Mouse (Mus musculus): ENCODE data around the gene Trappc2. TPM values are rescaled to one million over a fixed set of nuclear protein-coding genes. Genes with fewer than 3 reads are reported as not detected.
A peak's percentile ranks its signal among the peaks of the same experiment; 100 is the strongest.

Gene Trappc2
- polyA plus RNA-seq, 1 experiment from 2014 or later: 29.2 TPM

- Histone ChIP-seq H3K27me3 (ENCODE audit: control insufficient read depth, insufficient read depth, low read length) (no peaks in the 10 kb centered on the region; the same call in 1 of the 2 replicates), H3K27ac (replicated peaks; ENCODE audit: low read depth, low read length) (no peak overlapping the region)
Measured at GRCm38 (mm10) chrX:166454331-166454730, 14.0 kb downstream of the Trappc2 start.

DNA sequence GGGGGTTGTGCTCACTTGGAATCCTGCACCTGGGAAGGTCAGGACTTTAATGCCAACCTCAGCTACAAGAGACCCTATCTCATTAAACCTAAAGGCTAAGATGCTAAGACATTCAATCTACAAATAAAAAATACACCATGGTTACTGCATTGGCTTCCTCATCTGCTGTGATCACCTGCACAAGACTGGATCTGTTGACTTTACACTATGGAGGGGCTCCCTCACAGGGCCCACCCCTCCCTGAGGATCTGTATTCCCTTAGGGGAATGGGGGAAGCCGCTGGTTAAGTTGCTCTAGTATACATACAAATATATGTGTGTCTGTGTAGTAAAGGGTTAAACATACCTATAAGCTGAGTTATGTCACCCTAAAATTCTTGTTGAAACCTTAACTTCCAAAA lies 15.2 kb downstream of the Trappc2 start:
- WGBS: 95% methylated on average over 1 of the region's 1 CpGs
- H3K9ac ChIP-seq (replicated peaks; ENCODE audit: low read length): no peak overlapping the region
- H3K9me3 ChIP-seq (replicated peaks; ENCODE audit: control insufficient read depth, low read length): no peaks in the 10 kb centered on the region
- H3K4me1 ChIP-seq (ENCODE audit: control insufficient read depth, insufficient read depth, low read length): no peaks in the 10 kb centered on the region
- DNase-seq (ENCODE audit: low spot score): no peak
- H3K4me2 ChIP-seq (ENCODE audit: low read depth, low read length): no peak overlapping the region
- no peak for ATAC-seq (replicated peaks; ENCODE audit: insufficient number of reproducible peaks, low FRiP score, low TSS enrichment, low read depth)
- no peaks in the 10 kb centered on the region for H3K36me3 ChIP-seq (replicated peaks; ENCODE audit: control insufficient read depth, insufficient read depth, low read depth, low read length)
- no peak overlapping the region for H3K27ac ChIP-seq (replicated peaks; ENCODE audit: low read depth, low read length)
- no peaks in the 10 kb centered on the region; the same call in 1 of the 2 replicates for H3K27me3 ChIP-seq (ENCODE audit: control insufficient read depth, insufficient read depth, low read length)
- no peak overlapping the region for H3K4me3 ChIP-seq (ENCODE audit: low read depth, low read length)

More at GRCm38 (mm10) chrX:166454331-166454730, 14.0 kb downstream of the Trappc2 start:
- no peaks in the 10 kb centered on the region for H3K9me3 ChIP-seq (replicated peaks; ENCODE audit: control insufficient read depth, low read length)
- H3K4me1 ChIP-seq (ENCODE audit: control insufficient read depth, insufficient read depth, low read length): no peaks in the 10 kb centered on the region
- WGBS: 76% methylated on average over 3 of the region's 3 CpGs
- DNase-seq (ENCODE audit: low spot score) (no peak), ATAC-seq (replicated peaks; ENCODE audit: insufficient number of reproducible peaks, low FRiP score, low TSS enrichment, low read depth) (no peak)
- no peak overlapping the region for H3K4me2 ChIP-seq (ENCODE audit: low read depth, low read length)
- no peaks in the 10 kb centered on the region for H3K36me3 ChIP-seq (replicated peaks; ENCODE audit: control insufficient read depth, insufficient read depth, low read depth, low read length)
- H3K9ac ChIP-seq (replicated peaks; ENCODE audit: low read length): no peak overlapping the region
- no peak overlapping the region for H3K4me3 ChIP-seq (ENCODE audit: low read depth, low read length)

- Histone ChIP-seq H3K27ac (replicated peaks; ENCODE audit: low read depth, low read length) (no peak overlapping the region), H3K27me3 (ENCODE audit: control insufficient read depth, insufficient read depth, low read length) (no peaks in the 10 kb centered on the region), H3K4me1 (ENCODE audit: control insufficient read depth, insufficient read depth, low read length) (no peaks in the 10 kb centered on the region), H3K9ac (replicated peaks; ENCODE audit: low read length) (no peak overlapping the region), H3K4me2 (ENCODE audit: low read depth, low read length) (no peak overlapping the region), H3K36me3 (replicated peaks; ENCODE audit: control insufficient read depth, insufficient read depth, low read depth, low read length) (no peaks in the 10 kb centered on the region), H3K4me3 (ENCODE audit: low read depth, low read length) (no peak overlapping the region), H3K9me3 (replicated peaks; ENCODE audit: control insufficient read depth, low read length) (no peaks in the 10 kb centered on the region)
- ATAC-seq (replicated peaks; ENCODE audit: insufficient number of reproducible peaks, low FRiP score, low TSS enrichment, low read depth): no peak
- WGBS: 92% methylated on average over 7 of the region's 7 CpGs
- DNase-seq (ENCODE audit: low spot score): no peak
Measured at GRCm38 (mm10) chrX:166468321-166468720, 27.9 kb downstream of the Trappc2 start.

- H3K9ac ChIP-seq (replicated peaks; ENCODE audit: low read length): no peak overlapping the region
- no peaks in the 10 kb centered on the region; the same call in 1 of the 2 replicates for H3K27me3 ChIP-seq (ENCODE audit: control insufficient read depth, insufficient read depth, low read length)
- no peaks in the 10 kb centered on the region for H3K9me3 ChIP-seq (replicated peaks; ENCODE audit: control insufficient read depth, low read length)
- 85% methylated on average over 6 of the region's 6 CpGs for WGBS
- ATAC-seq (replicated peaks; ENCODE audit: insufficient number of reproducible peaks, low FRiP score, low TSS enrichment, low read depth) (no peak), DNase-seq (ENCODE audit: low spot score) (no peak)
- no peak overlapping the region for H3K4me2 ChIP-seq (ENCODE audit: low read depth, low read length)
- no peaks in the 10 kb centered on the region for H3K4me1 ChIP-seq (ENCODE audit: control insufficient read depth, insufficient read depth, low read length)
- no peaks in the 10 kb centered on the region for H3K36me3 ChIP-seq (replicated peaks; ENCODE audit: control insufficient read depth, insufficient read depth, low read depth, low read length)
- no peak overlapping the region for H3K4me3 ChIP-seq (ENCODE audit: low read depth, low read length)
- no peak overlapping the region for H3K27ac ChIP-seq (replicated peaks; ENCODE audit: low read depth, low read length)
Measured at GRCm38 (mm10) chrX:166472612-166473011, 32.2 kb downstream of the Trappc2 start.

DNA sequence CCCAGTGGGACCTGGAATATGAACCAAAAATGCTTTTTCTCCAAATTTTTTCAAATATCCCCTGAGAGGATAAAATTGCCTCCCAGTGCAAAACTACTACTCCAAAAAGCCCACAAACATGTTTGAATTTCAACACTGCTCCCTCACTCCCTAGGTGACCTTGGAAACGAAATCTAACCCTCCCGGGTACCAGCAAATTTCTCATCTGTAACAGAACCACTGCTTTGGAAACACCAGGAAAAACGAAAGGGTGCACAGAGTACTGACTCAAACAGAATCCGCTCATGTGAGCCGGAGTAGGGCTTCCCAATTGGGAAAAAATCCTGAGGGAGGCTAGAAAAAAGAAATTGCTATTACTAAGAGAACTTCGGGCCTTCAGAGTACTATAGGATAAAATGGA lies 37.0 kb downstream of the Trappc2 start:
- DNase-seq (ENCODE audit: low spot score) (no peak), ATAC-seq (replicated peaks; ENCODE audit: insufficient number of reproducible peaks, low FRiP score, low TSS enrichment, low read depth) (no peak)
- no peak overlapping the region for H3K4me2 ChIP-seq (ENCODE audit: low read depth, low read length)
- no peaks in the 10 kb centered on the region for H3K4me1 ChIP-seq (ENCODE audit: control insufficient read depth, insufficient read depth, low read length)
- no peaks in the 10 kb centered on the region; the same call in 1 of the 2 replicates for H3K27me3 ChIP-seq (ENCODE audit: control insufficient read depth, insufficient read depth, low read length)
- H3K9me3 ChIP-seq (replicated peaks; ENCODE audit: control insufficient read depth, low read length): no peaks in the 10 kb centered on the region
- no peak overlapping the region for H3K27ac ChIP-seq (replicated peaks; ENCODE audit: low read depth, low read length)
- 61% methylated on average over 6 of the region's 6 CpGs for WGBS
- no peak overlapping the region for H3K4me3 ChIP-seq (ENCODE audit: low read depth, low read length)
- H3K36me3 ChIP-seq (replicated peaks; ENCODE audit: control insufficient read depth, insufficient read depth, low read depth, low read length): no peaks in the 10 kb centered on the region
- no peak overlapping the region for H3K9ac ChIP-seq (replicated peaks; ENCODE audit: low read length)

- Histone ChIP-seq H3K4me3 (ENCODE audit: low read depth, low read length) (peak overlapping the region; percentile 52), H3K9me3 (replicated peaks; ENCODE audit: control insufficient read depth, low read length) (no peaks in the 10 kb centered on the region), H3K4me2 (ENCODE audit: low read depth, low read length) (peak overlapping the region; percentile 50), H3K9ac (replicated peaks; ENCODE audit: low read length) (peak overlapping the region; percentile 77), H3K27ac (replicated peaks; ENCODE audit: low read depth, low read length) (no peak overlapping the region), H3K4me1 (ENCODE audit: control insufficient read depth, insufficient read depth, low read length) (no peaks in the 10 kb centered on the region), H3K27me3 (ENCODE audit: control insufficient read depth, insufficient read depth, low read length) (no peaks in the 10 kb centered on the region; the same call in 1 of the 2 replicates), H3K36me3 (replicated peaks; ENCODE audit: control insufficient read depth, insufficient read depth, low read depth, low read length) (no peaks in the 10 kb centered on the region)
- WGBS: 25% methylated on average over 28 of the region's 28 CpGs
- ATAC-seq (replicated peaks; ENCODE audit: insufficient number of reproducible peaks, low FRiP score, low TSS enrichment, low read depth) (peak; percentile 7; the same call in 1 of the 2 replicates), DNase-seq (ENCODE audit: low spot score) (peak; percentile 11)
Measured at GRCm38 (mm10) chrX:166478631-166479364, 38.4 kb downstream of the Trappc2 start.

GRCm38 (mm10) chrX:166479365-166479983 lies 39.1 kb downstream of the Trappc2 start, which contains the start of gene Rab9:
Gene Rab9 (minus strand): TSS chrX:166479867.
- WGBS: 17% methylated on average over 34 of the region's 41 CpGs
- DNase-seq (ENCODE audit: low spot score) (peak; percentile 94), ATAC-seq (replicated peaks; ENCODE audit: insufficient number of reproducible peaks, low FRiP score, low TSS enrichment, low read depth) (peak; percentile 98)
- H3K27ac ChIP-seq (replicated peaks; ENCODE audit: low read depth, low read length): no peak within 1 kb of the TSS; the same call in 1 of the 2 replicates
- peak within 1 kb of the TSS; percentile 77 for H3K9ac ChIP-seq (replicated peaks; ENCODE audit: low read length)
- H3K4me3 ChIP-seq (ENCODE audit: low read depth, low read length): peak within 1 kb of the TSS; percentile 52
- H3K4me1 ChIP-seq (ENCODE audit: control insufficient read depth, insufficient read depth, low read length): no peaks in the 10 kb centered on the region
- peak within 1 kb of the TSS; percentile 50 for H3K4me2 ChIP-seq (ENCODE audit: low read depth, low read length)
- no peaks in the 10 kb centered on the region for H3K9me3 ChIP-seq (replicated peaks; ENCODE audit: control insufficient read depth, low read length)
- no peaks in the 10 kb centered on the region; the same call in 1 of the 2 replicates for H3K27me3 ChIP-seq (ENCODE audit: control insufficient read depth, insufficient read depth, low read length)
- no peaks in the 10 kb centered on the region for H3K36me3 ChIP-seq (replicated peaks; ENCODE audit: control insufficient read depth, insufficient read depth, low read depth, low read length)

- no peak overlapping the region for H3K27ac ChIP-seq (replicated peaks; ENCODE audit: low read depth, low read length)
- H3K9me3 ChIP-seq (replicated peaks; ENCODE audit: control insufficient read depth, low read length): no peaks in the 10 kb centered on the region
- no peak overlapping the region for H3K9ac ChIP-seq (replicated peaks; ENCODE audit: low read length)
- WGBS: 87% methylated on average over 2 of the region's 2 CpGs
- DNase-seq (ENCODE audit: low spot score) (no peak), ATAC-seq (replicated peaks; ENCODE audit: insufficient number of reproducible peaks, low FRiP score, low TSS enrichment, low read depth) (no peak)
- no peaks in the 10 kb centered on the region for H3K36me3 ChIP-seq (replicated peaks; ENCODE audit: control insufficient read depth, insufficient read depth, low read depth, low read length)
- no peaks in the 10 kb centered on the region for H3K27me3 ChIP-seq (ENCODE audit: control insufficient read depth, insufficient read depth, low read length)
- H3K4me2 ChIP-seq (ENCODE audit: low read depth, low read length): no peak overlapping the region
- H3K4me1 ChIP-seq (ENCODE audit: control insufficient read depth, insufficient read depth, low read length): no peaks in the 10 kb centered on the region
- H3K4me3 ChIP-seq (ENCODE audit: low read depth, low read length): no peak overlapping the region
Measured at GRCm38 (mm10) chrX:166495052-166495451, 54.7 kb downstream of the Trappc2 start.
